Mouse (Mus musculus) monocyte, adult 2 months (primary cell): ENCODE measurements around the gene Dgkz.
A peak's percentile ranks its signal among the peaks of the same experiment; 100 is the strongest.

Source experiments
- DNase-seq, 2 experiments: peaks; one replicate each; pipeline ENCODE4 v3.0.0; 2022; ENCODE audit warnings: low spot score in 2 of 2, low read depth in 1 of 2

Gene Dgkz

GRCm38 (mm10) chr2:91975581-91976541 lies at the start of gene Dgkz:
Gene Dgkz (minus strand): TSS chr2:91975864.
- DNase-seq, result no peak

GRCm38 (mm10) chr2:92025202-92025601 lies 49.5 kb upstream of the Dgkz start:
- no peak for DNase-seq

GRCm38 (mm10) chr2:92024274-92024672 lies 48.6 kb upstream of the Dgkz start, which contains the start of gene Creb3l1:
Gene Creb3l1 (minus strand): TSS chr2:92024502.
- no peak for DNase-seq

GRCm38 (mm10) chr2:92023362-92024273 lies 48.0 kb upstream of the Dgkz start:
- DNase-seq, result no peak

GRCm38 (mm10) chr2:92020676-92021265 lies 45.1 kb upstream of the Dgkz start:
- no peak for DNase-seq

GRCm38 (mm10) chr2:92017440-92017839 lies 41.8 kb upstream of the Dgkz start:
- no peak for DNase-seq

GRCm38 (mm10) chr2:92016981-92017380 lies 41.3 kb upstream of the Dgkz start:
- DNase-seq, result no peak

- DNase-seq, result no peak
These were observed 39.2 kb upstream of the Dgkz start for GRCm38 (mm10) chr2:92014891-92015290.

- DNase-seq, result no peak
These were observed 38.6 kb upstream of the Dgkz start for GRCm38 (mm10) chr2:92014248-92014647.

- DNase-seq, result no peak
These were observed 37.2 kb upstream of the Dgkz start for GRCm38 (mm10) chr2:92012768-92013445.

GRCm38 (mm10) chr2:92011424-92012353 lies 36.0 kb upstream of the Dgkz start:
- DNase-seq, result no peak

GRCm38 (mm10) chr2:92008623-92009404 lies 33.1 kb upstream of the Dgkz start:
- DNase-seq, result no peak

GRCm38 (mm10) chr2:92007933-92008622 lies 32.4 kb upstream of the Dgkz start:
- DNase-seq, result peak; percentile 82 to 89

- no peak for DNase-seq
These were observed 31.6 kb upstream of the Dgkz start for GRCm38 (mm10) chr2:92006983-92007921.

GRCm38 (mm10) chr2:92006491-92006890 lies 30.8 kb upstream of the Dgkz start:
- DNase-seq, result no peak

- DNase-seq, result no peak
These were observed 29.0 kb upstream of the Dgkz start for GRCm38 (mm10) chr2:92004617-92005016.
